Mouse (Mus musculus) mouse trophoblast stem cell (cell line): ENCODE data around the gene Cdh12.
"Not testable (repeated sequence)": the region's sequence is repeated elsewhere in the genome, so short reads cannot be mapped to it uniquely, and the experiment has no call there.

Experiments used
- in situ Hi-C, 2 experiments: fragments of 300-500 bp; cut with MseI, MboI; formaldehyde crosslinking; loops; 2 replicates in 1 of 2; 3 replicates in 1 of 2; pipeline ENCODE4 v1.15.1; 2025

Cdh12 gene

GRCm38 (mm10) chr15:21375460-21375859 lies 926.4 kb downstream of the Cdh12 start:
- in situ Hi-C loops, result no loop called here

GRCm38 (mm10) chr15:21375871-21376270 lies 926.8 kb downstream of the Cdh12 start:
- in situ Hi-C loops, result no loop called here

- in situ Hi-C loops, result not testable (repeated sequence)
These were observed 942.4 kb downstream of the Cdh12 start for GRCm38 (mm10) chr15:21391442-21391841.

DNA sequence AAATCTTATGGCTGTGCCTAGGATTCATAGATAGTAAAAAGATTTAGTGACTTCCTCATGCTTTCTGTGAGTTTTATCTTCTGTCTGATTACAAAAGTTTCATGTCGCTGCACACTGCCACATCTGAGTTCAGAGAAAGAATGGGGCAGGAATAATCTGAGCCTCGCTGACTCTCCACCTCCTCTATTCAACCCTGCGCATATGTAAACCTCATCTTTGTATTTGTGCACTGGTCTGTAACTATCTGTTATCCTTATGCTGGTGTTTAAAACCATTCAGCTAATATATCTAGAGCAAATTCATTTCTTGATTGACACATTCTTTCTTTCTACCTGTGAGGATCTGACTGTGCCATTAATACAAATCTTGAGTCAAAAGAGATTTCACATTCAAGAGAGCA lies 944.0 kb downstream of the Cdh12 start:
- in situ Hi-C loops, result no loop called here

- in situ Hi-C loops, result no loop called here
These were observed 956.1 kb downstream of the Cdh12 start for GRCm38 (mm10) chr15:21405196-21405595.

DNA sequence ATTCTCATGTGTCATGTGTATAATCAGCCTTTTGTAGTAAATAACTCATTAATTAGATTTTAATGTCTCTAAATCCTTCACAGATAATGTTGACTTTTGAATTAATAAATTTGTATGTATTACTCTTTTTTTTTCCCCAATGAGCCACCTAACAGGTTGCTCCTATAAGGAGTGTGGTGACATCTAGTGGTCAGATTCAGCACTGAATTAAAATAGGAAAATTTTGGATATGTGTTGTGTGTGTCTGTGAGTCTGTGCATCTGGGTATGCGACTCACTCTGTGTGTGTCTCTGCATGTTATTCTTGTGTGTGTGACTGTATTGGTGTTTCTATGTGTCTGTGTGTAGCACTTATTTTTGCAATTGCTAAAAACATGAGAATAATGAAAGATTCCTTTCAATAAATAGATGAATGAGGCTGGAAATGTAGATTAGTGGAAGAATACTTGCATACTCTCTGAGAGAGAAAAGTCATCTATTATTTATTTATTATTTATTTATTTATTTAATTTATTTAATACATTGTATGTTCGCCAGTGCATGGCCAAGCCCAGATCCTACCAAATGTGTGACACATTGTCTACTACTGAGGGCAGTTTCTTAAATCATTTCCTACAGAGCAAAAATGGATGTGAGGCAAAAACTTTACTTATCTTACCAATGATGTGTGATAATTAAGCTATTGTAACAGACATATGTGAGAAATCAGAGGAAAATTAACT lies 958.4 kb downstream of the Cdh12 start:
- in situ Hi-C loops, result no loop called here

GRCm38 (mm10) chr15:21437347-21437746 lies 988.3 kb downstream of the Cdh12 start:
- in situ Hi-C loops, result no loop called here

DNA sequence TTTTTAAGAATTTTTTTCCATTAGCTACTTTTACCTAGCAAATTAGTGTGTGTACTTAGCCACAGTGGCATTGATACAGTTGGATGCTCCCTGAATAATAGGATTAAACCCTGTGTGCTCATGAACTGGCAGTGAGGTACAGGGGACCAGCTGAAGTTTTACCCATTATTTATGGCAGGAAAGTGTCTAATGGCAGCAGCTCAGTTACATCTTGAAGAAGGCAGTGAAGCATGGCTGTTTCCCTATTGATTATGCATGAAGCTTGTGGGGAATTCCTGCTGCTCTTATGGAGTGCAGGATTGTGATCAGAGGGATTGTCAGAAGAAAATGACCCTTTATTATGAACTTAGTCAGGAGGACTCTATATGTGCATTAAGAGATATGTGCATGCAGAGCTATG lies 988.9 kb downstream of the Cdh12 start:
- in situ Hi-C loops, result no loop called here

DNA sequence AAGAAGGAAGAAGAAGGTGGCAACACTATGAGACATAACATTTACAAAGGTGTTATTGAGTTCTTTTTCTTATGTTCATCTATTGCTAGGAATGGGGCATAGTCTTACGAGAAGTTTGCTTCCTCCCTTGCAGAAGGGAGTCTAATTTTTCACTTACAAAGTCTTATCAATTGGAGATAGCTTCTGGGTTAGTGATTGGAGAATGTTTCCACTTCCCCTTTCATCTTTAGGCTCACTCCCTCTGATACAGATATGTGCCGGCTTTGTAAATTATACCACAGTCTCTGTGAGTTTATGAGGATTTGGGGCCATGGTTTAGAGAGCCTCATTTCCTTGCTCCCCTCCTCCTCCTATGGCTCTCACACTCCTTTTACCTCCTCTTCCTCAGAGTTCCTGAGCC lies 1009.0 kb downstream of the Cdh12 start:
- in situ Hi-C loops, result no loop called here

DNA sequence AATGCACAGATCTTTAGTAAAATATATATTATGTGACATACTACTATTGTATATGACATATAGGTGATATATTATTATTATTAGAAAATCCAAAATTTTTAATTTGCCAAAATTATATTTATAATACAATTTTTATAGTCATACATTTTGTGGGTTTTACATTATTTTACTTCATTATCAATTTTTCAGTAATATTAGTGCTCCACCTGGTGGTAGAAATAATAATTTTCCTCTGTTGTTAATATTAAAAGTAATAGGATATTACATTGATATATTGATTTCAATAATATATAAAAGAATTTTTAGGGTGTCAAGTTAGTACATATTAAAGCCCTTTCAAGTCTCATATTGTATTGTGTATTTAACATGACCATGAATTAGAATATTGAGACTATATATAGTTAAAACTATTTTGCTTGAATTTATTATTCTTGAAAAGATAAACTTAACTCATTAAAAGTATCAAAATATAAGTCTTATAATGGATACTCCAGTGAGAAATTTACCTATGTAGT lies 1070.3 kb downstream of the Cdh12 start:
- in situ Hi-C loops, result no loop called here

- in situ Hi-C loops, result no loop called here
These were observed 1081.7 kb downstream of the Cdh12 start for GRCm38 (mm10) chr15:21530804-21531203.

- in situ Hi-C loops, result no loop called here
These were observed 1087.8 kb downstream of the Cdh12 start for GRCm38 (mm10) chr15:21536909-21537308.

DNA sequence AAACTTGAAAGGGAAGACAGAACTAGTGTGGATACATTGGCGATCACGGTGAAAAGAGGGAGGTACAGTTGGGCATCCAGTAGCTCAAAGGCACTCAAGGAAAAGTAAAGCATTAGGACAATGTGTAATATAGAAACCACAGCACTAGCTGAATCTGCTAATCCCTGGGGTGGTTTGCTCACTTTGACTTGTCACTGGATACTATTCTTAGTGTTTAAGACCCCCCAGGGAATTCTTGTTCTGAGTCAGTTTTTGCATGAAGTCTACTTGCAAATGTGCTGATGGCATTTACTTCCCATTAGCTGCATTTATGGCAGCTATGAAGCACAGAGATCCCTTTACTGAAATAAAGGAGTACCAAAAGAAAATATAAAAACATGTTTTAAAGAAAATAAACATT lies 1095.7 kb downstream of the Cdh12 start:
- in situ Hi-C loops, result no loop called here

- in situ Hi-C loops, result no loop called here
These were observed 1106.9 kb downstream of the Cdh12 start for GRCm38 (mm10) chr15:21555981-21556380.

GRCm38 (mm10) chr15:21566314-21567051 lies 1117.4 kb downstream of the Cdh12 start:
- in situ Hi-C loops, result no loop called here

GRCm38 (mm10) chr15:21604510-21604909 lies 1155.4 kb downstream of the Cdh12 start:
- in situ Hi-C loops, result no loop called here
